ENCODE assay signal across 7 mouse cellular contexts in the genomic region with DNA sequence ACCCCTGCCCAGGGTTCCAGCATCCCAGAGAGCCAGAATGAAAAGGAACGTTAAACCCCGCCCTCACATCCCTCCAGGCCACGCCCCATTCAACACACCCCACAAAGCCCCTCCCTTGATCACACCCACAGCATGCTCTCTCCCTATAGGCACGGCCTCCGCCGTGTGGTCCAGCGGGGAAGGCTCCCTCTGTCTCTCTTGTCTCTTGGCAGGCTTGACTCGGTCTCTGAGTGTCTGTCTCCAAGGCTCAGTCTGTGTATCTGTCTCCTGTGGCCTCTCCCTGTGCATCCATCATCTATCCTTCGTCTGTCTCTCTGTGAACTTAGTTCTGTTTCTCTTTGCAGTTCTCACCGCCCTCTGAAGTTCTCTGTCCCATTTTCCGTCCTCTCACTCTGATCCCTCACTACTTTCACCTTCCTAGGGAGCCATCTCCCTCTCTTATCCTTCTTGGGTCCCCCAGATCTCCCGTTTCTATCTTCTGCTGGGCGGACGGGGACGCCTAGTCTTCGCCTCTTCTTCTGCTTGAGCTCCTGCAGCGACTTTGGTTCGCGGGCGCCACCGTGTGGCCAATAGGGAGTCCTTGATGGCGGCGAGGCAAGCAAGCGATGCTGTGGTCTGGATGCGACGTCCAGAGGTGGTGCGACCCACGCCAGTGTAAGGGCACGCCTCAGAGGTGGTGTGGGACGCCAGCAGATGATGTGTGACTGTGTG. TPM values are rescaled to one million over a fixed set of nuclear protein-coding genes. Genes with fewer than 3 reads are reported as not detected.
DNase-seq lines count a peak whose midpoint lies in the region; ATAC-seq and TF ChIP-seq lines count a peak whose summit lies in the region.

Gene Gng8 (plus strand): TSS at position 146 of the 711 bp plus-strand sequence.

- TF ChIP-seq CTCF in heart, adult 2 months (IDR thresholded peaks at IDR 0.05): peak; percentile 96
- peak; percentile 88 for TF ChIP-seq CTCF in kidney, adult 2 months (conservative IDR thresholded peaks at IDR 0.05; ENCODE audit: insufficient read depth, insufficient read length, low read depth, low read length)

- peak within 1 kb of the TSS; percentile 96 for H3K27ac ChIP-seq in embryonic facial prominence, embryonic 12.5 days
- peak within 1 kb of the TSS; percentile 58 for H3K27ac ChIP-seq in heart, adult 2 months
- H3K27ac ChIP-seq in kidney, adult 2 months (ENCODE audit: insufficient read depth, low read depth, low read length): peak within 1 kb of the TSS; percentile 63
- H3K27ac ChIP-seq in limb, embryonic 13.5 days: peak within 1 kb of the TSS; percentile 99
- H3K27ac ChIP-seq in midbrain, embryonic 15.5 days: peak within 1 kb of the TSS; percentile 47; the same call in 1 of the 2 replicates

- peaks cover 19% of the 10 kb centered on the region for H3K36me3 ChIP-seq in embryonic facial prominence, embryonic 12.5 days
- no peaks in the 10 kb centered on the region for H3K36me3 ChIP-seq in heart, adult 2 months (ENCODE audit: control insufficient read depth, insufficient read depth, low read length)
- no peaks in the 10 kb centered on the region for H3K36me3 ChIP-seq in kidney, adult 2 months (ENCODE audit: control insufficient read depth, insufficient read depth, low read length)
- H3K36me3 ChIP-seq in limb, embryonic 13.5 days: peaks cover 27% of the 10 kb centered on the region
- H3K36me3 ChIP-seq in midbrain, embryonic 15.5 days (replicated peaks): no peaks in the 10 kb centered on the region

- no peaks in the 10 kb centered on the region for H3K9me3 ChIP-seq in embryonic facial prominence, embryonic 12.5 days
- no peaks in the 10 kb centered on the region for H3K9me3 ChIP-seq in limb, embryonic 13.5 days
- no peaks in the 10 kb centered on the region for H3K9me3 ChIP-seq in midbrain, embryonic 15.5 days

- H3K79me2 ChIP-seq in heart, adult 2 months (replicated peaks; ENCODE audit: control insufficient read depth, insufficient read depth, low read length): no peaks in the 10 kb centered on the region

- TF ChIP-seq POLR2A in heart, adult 2 months (IDR thresholded peaks at IDR 0.05; ENCODE audit: insufficient read depth, low read depth, low read length): no peak
- no peak for TF ChIP-seq POLR2A in kidney, adult 2 months (IDR thresholded peaks at IDR 0.05; ENCODE audit: low read depth, low read length)

- ATAC-seq in embryonic facial prominence, embryonic 12.5 days (ENCODE audit: insufficient number of reproducible peaks, insufficient read depth, low FRiP score, low TSS enrichment): peak; percentile 76
- ATAC-seq in limb, embryonic 13.5 days (ENCODE audit: low FRiP score, low read depth): peak; percentile 85
- peak; percentile 53 for ATAC-seq in midbrain, embryonic 15.5 days (replicated peaks)

- TF ChIP-seq EP300 in heart, adult 2 months (IDR thresholded peaks at IDR 0.05; ENCODE audit: insufficient read depth, low read depth, low read length): peak; percentile 22; the same call in 1 of the 2 replicates

- H3K4me2 ChIP-seq in embryonic facial prominence, embryonic 12.5 days (replicated peaks): peak within 1 kb of the TSS; percentile 57
- peak within 1 kb of the TSS; percentile 76 for H3K4me2 ChIP-seq in limb, embryonic 13.5 days (replicated peaks)
- H3K4me2 ChIP-seq in midbrain, embryonic 15.5 days: peak within 1 kb of the TSS; percentile 49

- H3K27me3 ChIP-seq in embryonic facial prominence, embryonic 12.5 days: peaks cover 10% of the 10 kb centered on the region; the same call in 1 of the 2 replicates
- H3K27me3 ChIP-seq in heart, adult 2 months (ENCODE audit: control insufficient read depth, insufficient read depth, low read length): no peaks in the 10 kb centered on the region
- H3K27me3 ChIP-seq in kidney, adult 2 months (replicated peaks; ENCODE audit: control insufficient read depth, insufficient read depth, low read length): no peaks in the 10 kb centered on the region; the same call in 1 of the 2 replicates
- no peaks in the 10 kb centered on the region for H3K27me3 ChIP-seq in limb, embryonic 13.5 days
- H3K27me3 ChIP-seq in midbrain, embryonic 15.5 days (replicated peaks): peaks cover 3% of the 10 kb centered on the region; the same call in 1 of the 2 replicates

- intact Hi-C loops in heart, adult 2 months (cut with DNase I): loop anchor here (1.0 to 5.0 kb wide), 4 partner anchors 17 to 144 kb away; no protein-coding TSS in a partner anchor

- peak within 1 kb of the TSS; percentile 47 for H3K9ac ChIP-seq in embryonic facial prominence, embryonic 12.5 days
- H3K9ac ChIP-seq in heart, adult 2 months (ENCODE audit: low read depth, low read length): 0 out of 2 replicates have a peak within 1 kb of the TSS, but pooled peaks have one; percentile 6
- H3K9ac ChIP-seq in limb, embryonic 13.5 days: peak within 1 kb of the TSS; percentile 64
- 0 out of 2 replicates have a peak within 1 kb of the TSS, but pooled peaks have one; percentile 13 for H3K9ac ChIP-seq in midbrain, embryonic 15.5 days

- H3K4me1 ChIP-seq in embryonic facial prominence, embryonic 12.5 days: peaks cover 52% of the 10 kb centered on the region
- H3K4me1 ChIP-seq in heart, adult 2 months (ENCODE audit: control insufficient read depth, insufficient read depth, low read length): no peaks in the 10 kb centered on the region; the same call in 1 of the 2 replicates
- no peaks in the 10 kb centered on the region for H3K4me1 ChIP-seq in kidney, adult 2 months (ENCODE audit: control insufficient read depth, insufficient read depth, low read length)
- H3K4me1 ChIP-seq in limb, embryonic 13.5 days: peaks cover 62% of the 10 kb centered on the region
- H3K4me1 ChIP-seq in midbrain, embryonic 15.5 days: peaks cover 27% of the 10 kb centered on the region

- DNase-seq in adrenal gland, postnatal 25 days: peak; percentile 87
- DNase-seq in heart, adult 2 months: peak; percentile 87
- peak; percentile 87 for DNase-seq in kidney, adult 2 months
- DNase-seq in spleen, adult 18-20 months: peak; percentile 68 to 86

- H3K4me3 ChIP-seq in embryonic facial prominence, embryonic 12.5 days: peak within 1 kb of the TSS; percentile 32
- peak within 1 kb of the TSS; percentile 36 for H3K4me3 ChIP-seq in heart, adult 2 months
- peak within 1 kb of the TSS; percentile 7 for H3K4me3 ChIP-seq in kidney, adult 2 months (ENCODE audit: insufficient read depth, low read depth, low read length)
- peak within 1 kb of the TSS; percentile 46 for H3K4me3 ChIP-seq in limb, embryonic 13.5 days
- H3K4me3 ChIP-seq in midbrain, embryonic 15.5 days: peak within 1 kb of the TSS; percentile 21

- under 1% methylated on average over 30 of the region's 30 CpGs for WGBS in embryonic facial prominence, embryonic 12.5 days
- WGBS in heart, adult 2 months: 2% methylated on average over 30 of the region's 30 CpGs
- under 1% methylated on average over 30 of the region's 30 CpGs for WGBS in kidney, adult 2 months
- WGBS in limb, embryonic 13.5 days: under 1% methylated on average over 30 of the region's 30 CpGs
- under 1% methylated on average over 30 of the region's 30 CpGs for WGBS in midbrain, embryonic 15.5 days

RNA-seq across cellular contexts. Expression of gene Gng8, which starts in this region (rescaled TPM):
- total RNA-seq in adrenal gland, postnatal 25 days (2021): 0.70 TPM in 1 of 2 replicates, not detected in the other
- polyA plus RNA-seq in embryonic facial prominence, embryonic 12.5 days (2016; fragmentation: Nextera tagmentation; extraction: Ambion mirVana): 21.5 and 22.7 TPM in 2 replicates
- 1 to 10 TPM in 1 of 2 experiments, under 1 TPM in 1; 0.47 to 1.6 TPM for total RNA-seq in heart, adult 2 months (2021)
- polyA plus RNA-seq in heart, adult 2 months (2012; rRNA removed): 7.4 and 13.1 TPM in 2 replicates
- polyA plus RNA-seq in kidney, adult 2 months (2012; rRNA removed): 3.6 and 3.7 TPM in 2 replicates
- polyA plus RNA-seq in limb, embryonic 13.5 days (2015; fragmentation: Nextera tagmentation; extraction: Ambion mirVana): 15.4 and 16.0 TPM in 2 replicates
- polyA plus RNA-seq in midbrain, embryonic 15.5 days (2015; fragmentation: Nextera tagmentation; extraction: Ambion mirVana): 9.7 and 16.6 TPM in 2 replicates

Comparison
In these comparisons a context has a peak if more than half of its experiments do, and no peak if none do; other contexts are left out.
1. Peak in every context shown above with its lines: DNase-seq, ATAC-seq, H3K4me3 ChIP-seq and H3K27ac ChIP-seq.
2. Peak in DNase-seq in adrenal gland, postnatal 25 days; RNA of the gene not detected or under 1 TPM.
3. H3K27ac ChIP-seq: peak in every context shown above with its lines; median percentile 99 in limb, embryonic 13.5 days; 96 in embryonic facial prominence, embryonic 12.5 days; 63 in kidney, adult 2 months; 58 in heart, adult 2 months; 47 in midbrain, embryonic 15.5 days.
4. H3K9ac ChIP-seq: peak in every context shown above with its lines; median percentile 64 in limb, embryonic 13.5 days; 47 in embryonic facial prominence, embryonic 12.5 days; 13 in midbrain, embryonic 15.5 days; 6 in heart, adult 2 months.